Mouse (Mus musculus) olfactory bulb, adult 2 months (tissue): ENCODE measurements around the gene Pcsk6.

ENCODE experiments used
- CTCF ChIP-seq: fragments of 200-500 bp; IDR thresholded peaks from 2 replicates; pipeline ENCODE4 v1.5.1; 2012; ENCODE audit warnings: low read depth, mild to moderate bottlenecking, low read length, moderate library complexity; ENCODE audit not compliant: insufficient read depth
- POLR2A ChIP-seq: fragments of 200-500 bp; IDR thresholded peaks from 2 replicates; pipeline ENCODE4 v1.6.1; 2012; ENCODE audit warnings: mild to moderate bottlenecking, low read depth, low read length, moderate library complexity; ENCODE audit not compliant: insufficient read depth

- TF ChIP-seq POLR2A (no peak), CTCF (no peak)
These were observed 226.1 kb downstream of the Pcsk6 start for GRCm38 (mm10) chr7:66087652-66088051.
